ENCODE assay signal across 12 mouse cellular contexts in the genomic region with DNA sequence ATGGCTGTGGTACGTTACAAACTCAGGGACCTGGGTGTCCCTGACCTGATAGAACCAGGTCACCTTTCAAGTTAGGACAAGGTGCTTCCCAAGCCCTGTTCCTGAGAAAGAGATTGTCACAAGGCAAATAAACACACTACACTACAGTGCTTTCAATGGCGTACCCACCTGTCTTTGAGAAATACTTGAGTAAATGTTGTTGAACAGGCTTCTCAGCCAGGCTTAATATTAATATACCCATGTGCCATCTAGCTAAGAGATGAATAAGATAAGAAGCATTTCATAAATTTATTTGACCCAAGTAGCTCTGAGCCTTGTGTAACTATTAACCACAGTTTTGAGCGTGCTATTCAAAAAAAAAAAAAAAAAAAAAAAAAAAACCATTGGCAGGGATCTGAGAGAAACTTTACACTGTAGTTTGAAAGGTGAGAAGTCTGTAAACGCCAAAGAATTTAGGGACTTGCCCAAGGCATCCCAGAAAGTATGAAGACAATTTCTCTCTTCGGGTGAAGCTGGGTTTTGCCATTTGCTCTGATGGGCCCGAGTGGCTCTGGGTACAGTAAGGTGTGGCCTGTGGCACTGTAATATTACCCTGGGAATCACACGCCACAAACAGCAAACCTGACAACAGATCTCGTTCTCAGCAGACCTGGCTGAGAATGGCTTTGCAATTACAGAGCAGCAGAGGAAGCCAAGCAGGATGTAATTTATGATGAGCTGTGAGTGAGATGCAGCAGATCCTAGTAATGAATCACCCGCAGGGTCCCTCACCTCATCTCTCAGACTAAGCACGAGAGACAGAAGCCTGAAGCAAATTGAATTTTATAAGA.
A peak's percentile ranks its signal among the peaks of the same experiment; 100 is the strongest.
DNase-seq lines count a peak whose midpoint lies in the region; ATAC-seq and TF ChIP-seq lines count a peak whose summit lies in the region.
"Had no signal": no experiment of that assay in that cellular context is flagged by ENCODE, and none has a peak within 500 bp of the region (broad histone marks: within the 10 kb centered on the region; RNA-seq: fewer than 3 reads in every experiment).

No protein-coding gene starts in this region.

- peak; percentile 45; the same call in 1 of the 2 replicates for ATAC-seq in limb, embryonic 13.5 days (ENCODE audit: low FRiP score, low read depth)
- ATAC-seq in granulocyte monocyte progenitor cell, adult 5-6 weeks (replicated peaks; ENCODE audit: poor library complexity, severe bottlenecking) = no peak

- H3K4me1 ChIP-seq in kidney, adult 2 months (ENCODE audit: control insufficient read depth, insufficient read depth, low read length) = peaks cover 24% of the 10 kb centered on the region
- H3K4me1 ChIP-seq in brown adipose tissue, adult 24 weeks (ENCODE audit: control insufficient read depth, insufficient read depth, insufficient read length, low read length) = peaks cover 53% of the 10 kb centered on the region
- peaks cover 55% of the 10 kb centered on the region for H3K4me1 ChIP-seq in limb, embryonic 13.5 days

- no peak for TF ChIP-seq POLR2A in kidney, adult 2 months (IDR thresholded peaks at IDR 0.05; ENCODE audit: low read depth, low read length)

- H3K4me3 ChIP-seq in kidney, adult 2 months (ENCODE audit: insufficient read depth, low read depth, low read length) = no peak overlapping the region
- no peak overlapping the region for H3K4me3 ChIP-seq in brown adipose tissue, adult 24 weeks (ENCODE audit: insufficient read depth, low read depth, low read length)
- H3K4me3 ChIP-seq in limb, embryonic 13.5 days = no peak overlapping the region

- H3K27ac ChIP-seq in kidney, adult 2 months (ENCODE audit: insufficient read depth, low read depth, low read length) = peak overlapping the region; percentile 74
- H3K27ac ChIP-seq in brown adipose tissue, adult 24 weeks (replicated peaks; ENCODE audit: low read depth, low read length) = peak overlapping the region; percentile 85
- peak overlapping the region; percentile 28; the same call in 1 of the 2 replicates for H3K27ac ChIP-seq in limb, embryonic 13.5 days
- H3K27ac ChIP-seq: macrophage had no signal

- no peak for TF ChIP-seq CTCF in kidney, adult 2 months (conservative IDR thresholded peaks at IDR 0.05; ENCODE audit: insufficient read depth, insufficient read length, low read depth, low read length)

- H3K27me3 ChIP-seq in kidney, adult 2 months (replicated peaks; ENCODE audit: control insufficient read depth, insufficient read depth, low read length) = no peaks in the 10 kb centered on the region
- H3K27me3 ChIP-seq in limb, embryonic 13.5 days = 0 out of 2 replicates have a peak, but pooled peaks cover 3% of the 10 kb centered on the region

- H3K9me3 ChIP-seq in limb, embryonic 13.5 days = no peaks in the 10 kb centered on the region

- H3K36me3 ChIP-seq in kidney, adult 2 months (ENCODE audit: control insufficient read depth, insufficient read depth, low read length) = no peaks in the 10 kb centered on the region
- no peaks in the 10 kb centered on the region for H3K36me3 ChIP-seq in limb, embryonic 13.5 days

- 0 out of 2 replicates have a peak overlapping the region, but pooled peaks have one; percentile 21 for H3K4me2 ChIP-seq in limb, embryonic 13.5 days (replicated peaks)

- peak; percentile 47 for DNase-seq in kidney, adult 2 months
- DNase-seq in kidney, postnatal 4 days = no peak
- peak; percentile 61 for DNase-seq in MN1 (ENCODE audit: low spot score)
- no peak for DNase-seq in adrenal gland, adult 2 months
- DNase-seq in ovary, adult 18-20 months (ENCODE audit: low spot score) = no peak
- DNase-seq: gastrocnemius, postnatal 25 days; layer of hippocampus, adult 9-11 months; thymus, postnatal 14 days had no signal

- no peak overlapping the region for H3K9ac ChIP-seq in limb, embryonic 13.5 days

- 33% methylated on average over 10 of the region's 10 CpGs for WGBS in kidney, adult 2 months
- 18% methylated on average over 10 of the region's 10 CpGs for WGBS in limb, embryonic 13.5 days

Comparison
In these comparisons a context has a peak if more than half of its experiments do, and no peak if none do; other contexts are left out.
1. DNase-seq: peak in kidney, adult 2 months (single experiment) and MN1 (single experiment); none in kidney, postnatal 4 days (0 of 2), adrenal gland, adult 2 months (single experiment) and ovary, adult 18-20 months (single experiment).
2. H3K27ac ChIP-seq: peak in every context shown above with its lines; median percentile 85 in brown adipose tissue, adult 24 weeks; 74 in kidney, adult 2 months; 28 in limb, embryonic 13.5 days.